Mouse (Mus musculus): ENCODE measurements around the gene Fam118a. TPM values are rescaled to one million over a fixed set of nuclear protein-coding genes. Genes with fewer than 3 reads are reported as not detected.
A peak's percentile ranks its signal among the peaks of the same experiment; 100 is the strongest.

The Fam118a gene
- polyA plus RNA-seq, 1 experiment from 2014 or later = 37.5 TPM

DNA sequence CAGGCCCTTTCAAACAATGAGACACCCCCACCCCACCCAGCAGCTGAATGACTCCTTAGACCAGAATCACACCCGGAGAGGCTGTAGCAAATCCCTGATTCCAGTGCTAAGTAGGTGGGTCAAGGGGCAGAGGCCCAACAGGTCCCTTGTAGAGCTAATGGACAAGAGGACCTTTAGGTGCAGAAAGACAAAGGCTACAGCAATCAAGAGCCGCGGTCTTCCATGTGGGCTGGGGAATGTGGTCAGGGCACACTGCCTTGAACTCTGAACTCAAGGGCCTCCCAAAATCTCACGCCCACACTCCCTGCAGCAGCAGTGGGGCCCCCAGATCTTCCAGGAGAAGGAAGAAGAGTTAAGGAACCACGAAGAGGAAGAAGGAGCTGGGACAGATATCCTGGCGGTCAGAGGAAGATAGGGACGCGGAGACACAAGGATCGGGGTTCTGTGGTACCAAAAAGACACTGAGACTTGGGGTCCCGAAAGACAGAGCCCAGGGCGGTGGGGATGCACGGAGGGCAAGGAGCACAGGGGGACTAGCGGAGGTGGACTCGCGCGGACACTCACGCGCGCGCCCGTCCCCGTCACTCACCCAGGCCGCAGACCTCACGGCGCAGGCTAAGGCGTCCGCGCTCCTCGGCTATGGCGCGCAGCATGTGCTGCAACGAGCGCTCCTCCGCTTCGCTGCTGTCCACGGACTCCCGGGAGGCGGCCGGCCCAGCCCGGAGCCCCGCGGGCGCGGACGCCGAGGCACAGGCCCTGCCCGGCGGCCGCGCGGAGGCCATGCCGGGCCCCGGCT is 41.5 kb upstream of the Fam118a start:
- peak; percentile 57 for ATAC-seq (ENCODE audit: insufficient read depth)
- peak overlapping the region; percentile 77 for H3K4me3 ChIP-seq (ENCODE audit: low read depth, low read length)
- no peaks in the 10 kb centered on the region for H3K27me3 ChIP-seq (ENCODE audit: insufficient read depth, low read length)
- no peaks in the 10 kb centered on the region for H3K9me3 ChIP-seq (ENCODE audit: low read depth, low read length)
- peak; percentile 61 for DNase-seq
- peak overlapping the region; percentile 91 for H3K9ac ChIP-seq
- H3K4me1 ChIP-seq (ENCODE audit: insufficient read depth) = 0 out of 2 replicates have a peak, but pooled peaks cover 4% of the 10 kb centered on the region
- peak overlapping the region; percentile 84 for H3K4me2 ChIP-seq
- TF ChIP-seq CTCF (IDR thresholded peaks at IDR 0.05; ENCODE audit: low read depth) = no peak
- H3K27ac ChIP-seq (ENCODE audit: low read depth) = peak overlapping the region; percentile 30; the same call in 1 of the 2 replicates
- 0% methylated on average over 51 of the region's 53 CpGs for WGBS
- no peaks in the 10 kb centered on the region for H3K36me3 ChIP-seq (ENCODE audit: insufficient read depth)

DNA sequence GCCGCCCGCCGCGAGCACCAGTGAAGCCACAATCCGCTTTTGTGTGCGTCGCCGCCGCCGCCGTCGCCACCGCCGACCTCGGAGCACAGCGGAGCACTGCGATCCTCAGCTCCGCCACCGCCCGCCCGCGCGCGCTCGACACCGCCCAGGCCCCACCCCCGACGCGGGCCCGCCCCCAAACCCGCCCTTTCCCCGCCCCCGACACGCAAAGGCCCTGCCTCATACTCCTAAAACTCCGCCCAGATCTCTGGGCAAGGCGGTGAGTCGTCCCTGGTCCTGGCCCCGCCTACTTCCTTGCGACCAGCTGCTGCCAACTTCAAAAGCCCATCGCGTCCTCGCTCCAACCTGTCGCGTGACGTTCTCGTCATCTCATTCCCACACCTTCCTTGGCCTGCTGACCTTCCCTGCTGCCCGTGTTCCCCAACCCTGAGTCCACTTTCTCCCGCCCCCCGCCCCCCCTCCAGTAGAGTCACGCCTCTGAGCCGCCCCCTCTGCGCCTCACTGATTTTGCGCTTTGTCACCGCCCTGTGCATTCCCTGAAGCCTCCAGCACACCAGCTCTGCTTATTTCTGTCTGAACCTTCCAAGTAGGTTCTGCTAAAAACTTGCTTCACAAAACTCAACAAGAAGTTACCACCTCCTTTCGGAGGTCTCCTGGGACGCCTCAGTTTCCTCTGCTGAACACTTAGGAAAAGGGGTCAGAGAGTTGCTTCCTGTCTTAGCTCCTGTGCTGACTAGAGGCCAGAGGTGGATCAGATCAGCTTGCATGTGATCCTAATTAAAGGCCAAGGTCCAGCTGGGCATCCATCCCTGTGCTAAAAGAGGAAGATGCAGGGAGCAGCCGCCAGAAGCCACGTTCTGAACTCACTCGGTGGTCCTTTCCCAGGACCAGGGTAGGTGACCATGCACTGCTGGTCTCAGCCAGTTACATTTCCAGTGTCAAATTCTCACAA is 40.6 kb upstream of the Fam118a start, which contains the start of gene 5031439G07Rik:
5031439G07Rik (minus strand) TSS at position 678 of the 952 bp plus-strand sequence.
- Histone ChIP-seq H3K4me1 (ENCODE audit: insufficient read depth) (0 out of 2 replicates have a peak, but pooled peaks cover 4% of the 10 kb centered on the region), H3K4me2 (peak within 1 kb of the TSS; percentile 84), H3K4me3 (ENCODE audit: low read depth, low read length) (peak within 1 kb of the TSS; percentile 77), H3K9ac (peak within 1 kb of the TSS; percentile 91), H3K9me3 (ENCODE audit: low read depth, low read length) (no peaks in the 10 kb centered on the region), H3K36me3 (ENCODE audit: insufficient read depth) (no peaks in the 10 kb centered on the region), H3K27ac (ENCODE audit: low read depth) (peak within 1 kb of the TSS; percentile 30; the same call in 1 of the 2 replicates), H3K27me3 (ENCODE audit: insufficient read depth, low read length) (no peaks in the 10 kb centered on the region)
- peak; percentile 87 for ATAC-seq (ENCODE audit: insufficient read depth)
- peak; percentile 97 for DNase-seq
- WGBS = 1% methylated on average over 56 of the region's 59 CpGs
- TF ChIP-seq CTCF (IDR thresholded peaks at IDR 0.05; ENCODE audit: low read depth) = no peak

DNA sequence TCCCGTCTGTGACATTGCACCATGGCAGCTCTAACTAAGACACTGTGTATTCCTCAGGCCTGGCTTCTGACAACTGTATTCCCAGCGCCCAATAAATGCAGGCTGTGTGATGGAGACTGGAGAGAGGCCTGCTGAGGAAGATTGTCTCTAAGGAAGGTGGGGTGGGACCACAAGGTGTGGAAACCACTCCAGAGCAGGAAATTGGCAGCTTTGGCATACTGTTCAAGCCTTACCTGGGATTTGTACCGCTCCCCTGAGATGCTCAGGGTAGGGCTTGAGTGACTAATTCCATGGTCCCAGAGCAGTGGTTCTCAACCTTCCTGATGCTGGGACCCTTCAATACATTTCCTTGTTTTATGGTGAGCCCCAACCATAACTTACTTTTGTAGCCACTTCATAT is 39.6 kb upstream of the Fam118a start:
- Histone ChIP-seq H3K9ac (no peak overlapping the region), H3K36me3 (ENCODE audit: insufficient read depth) (no peaks in the 10 kb centered on the region), H3K4me2 (no peak overlapping the region), H3K9me3 (ENCODE audit: low read depth, low read length) (no peaks in the 10 kb centered on the region), H3K4me3 (ENCODE audit: low read depth, low read length) (no peak overlapping the region), H3K4me1 (ENCODE audit: insufficient read depth) (0 out of 2 replicates have a peak, but pooled peaks cover 4% of the 10 kb centered on the region), H3K27me3 (ENCODE audit: insufficient read depth, low read length) (no peaks in the 10 kb centered on the region), H3K27ac (ENCODE audit: low read depth) (no peak overlapping the region)
- 67% methylated on average over 3 of the region's 3 CpGs for WGBS
- no peak for ATAC-seq (ENCODE audit: insufficient read depth)
- no peak for DNase-seq
- no peak for TF ChIP-seq CTCF (IDR thresholded peaks at IDR 0.05; ENCODE audit: low read depth)

DNA sequence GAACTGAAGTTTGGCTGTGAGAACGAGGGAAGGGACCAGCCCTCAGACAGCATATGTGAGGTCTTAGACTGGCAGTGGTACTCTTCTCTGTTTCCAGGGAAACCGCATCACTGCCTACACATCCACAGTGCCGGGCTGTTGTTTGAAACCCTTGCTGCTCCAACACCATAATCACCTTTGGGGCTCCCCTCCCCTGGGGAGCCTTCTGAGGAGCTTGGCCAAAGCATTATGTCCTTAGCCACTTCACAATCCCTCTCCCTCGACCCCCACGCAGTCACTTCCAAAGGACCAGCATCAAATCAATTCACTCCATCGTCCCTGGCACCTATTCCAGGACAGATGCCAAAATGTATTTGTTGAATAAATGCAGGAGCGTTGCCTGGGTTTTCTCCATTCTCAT is 39.0 kb upstream of the Fam118a start:
- Histone ChIP-seq H3K4me1 (ENCODE audit: insufficient read depth) (0 out of 2 replicates have a peak, but pooled peaks cover 4% of the 10 kb centered on the region), H3K4me2 (no peak overlapping the region), H3K36me3 (ENCODE audit: insufficient read depth) (no peaks in the 10 kb centered on the region), H3K9ac (no peak overlapping the region), H3K9me3 (ENCODE audit: low read depth, low read length) (no peaks in the 10 kb centered on the region), H3K4me3 (ENCODE audit: low read depth, low read length) (no peak overlapping the region), H3K27me3 (ENCODE audit: insufficient read depth, low read length) (no peaks in the 10 kb centered on the region), H3K27ac (ENCODE audit: low read depth) (no peak overlapping the region)
- WGBS = 65% methylated on average over 7 of the region's 7 CpGs
- no peak for DNase-seq
- no peak for TF ChIP-seq CTCF (IDR thresholded peaks at IDR 0.05; ENCODE audit: low read depth)
- no peak for ATAC-seq (ENCODE audit: insufficient read depth)

DNA sequence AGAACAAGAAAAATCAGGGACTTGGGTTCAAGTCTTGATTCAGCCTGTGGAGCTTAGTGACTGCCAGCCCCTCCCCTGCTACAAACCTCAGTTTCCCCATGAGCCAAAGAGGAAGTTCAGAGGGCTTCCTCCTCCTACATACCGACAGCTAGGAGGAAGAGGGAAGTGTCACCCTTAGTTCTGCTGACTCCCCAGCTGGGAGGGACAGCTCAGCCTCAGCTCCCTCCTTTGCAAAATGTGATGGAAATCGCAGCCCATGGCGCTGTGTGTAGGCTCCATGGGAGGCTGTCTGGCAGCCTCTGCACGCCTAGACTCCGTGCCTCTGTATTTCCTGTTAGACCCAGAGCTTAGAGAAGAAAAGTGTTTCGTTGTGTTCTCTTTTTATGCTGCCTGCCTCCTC is 34.2 kb upstream of the Fam118a start:
- DNase-seq = no peak
- H3K4me2 ChIP-seq = no peak overlapping the region
- WGBS = 15% methylated on average over 6 of the region's 6 CpGs
- H3K27me3 ChIP-seq (ENCODE audit: insufficient read depth, low read length) = no peaks in the 10 kb centered on the region
- H3K27ac ChIP-seq (ENCODE audit: low read depth) = no peak overlapping the region
- H3K4me1 ChIP-seq (ENCODE audit: insufficient read depth) = no peaks in the 10 kb centered on the region
- no peaks in the 10 kb centered on the region for H3K9me3 ChIP-seq (ENCODE audit: low read depth, low read length)
- ATAC-seq (ENCODE audit: insufficient read depth) = no peak
- no peak overlapping the region for H3K4me3 ChIP-seq (ENCODE audit: low read depth, low read length)
- H3K9ac ChIP-seq = no peak overlapping the region
- no peaks in the 10 kb centered on the region for H3K36me3 ChIP-seq (ENCODE audit: insufficient read depth)
- no peak for TF ChIP-seq CTCF (IDR thresholded peaks at IDR 0.05; ENCODE audit: low read depth)

DNA sequence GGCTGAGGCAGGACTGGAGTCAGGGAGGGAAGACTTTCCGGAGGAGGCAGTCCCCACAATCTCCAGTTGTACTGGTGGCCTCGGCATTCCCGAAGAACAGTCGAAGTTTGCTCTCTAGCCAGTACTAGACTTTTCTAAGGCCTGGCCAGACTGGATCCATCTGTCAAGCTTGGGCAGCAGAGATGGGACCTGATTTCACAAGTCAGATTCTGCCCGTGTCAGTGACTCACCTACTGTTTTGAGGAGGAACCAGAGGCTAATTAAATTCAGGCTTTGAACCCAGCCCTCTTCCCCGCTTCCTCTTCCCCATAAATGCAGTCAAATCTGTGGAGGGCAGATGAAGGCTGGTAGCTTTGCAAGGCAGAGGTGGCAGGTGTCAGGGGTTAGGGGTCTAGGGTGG is 33.7 kb upstream of the Fam118a start:
- 40% methylated on average over 6 of the region's 6 CpGs for WGBS
- DNase-seq = no peak
- H3K27me3 ChIP-seq (ENCODE audit: insufficient read depth, low read length) = no peaks in the 10 kb centered on the region
- no peak overlapping the region for H3K9ac ChIP-seq
- no peak for TF ChIP-seq CTCF (IDR thresholded peaks at IDR 0.05; ENCODE audit: low read depth)
- no peak overlapping the region for H3K27ac ChIP-seq (ENCODE audit: low read depth)
- no peaks in the 10 kb centered on the region for H3K4me1 ChIP-seq (ENCODE audit: insufficient read depth)
- H3K4me2 ChIP-seq = no peak overlapping the region
- no peaks in the 10 kb centered on the region for H3K9me3 ChIP-seq (ENCODE audit: low read depth, low read length)
- no peaks in the 10 kb centered on the region for H3K36me3 ChIP-seq (ENCODE audit: insufficient read depth)
- H3K4me3 ChIP-seq (ENCODE audit: low read depth, low read length) = no peak overlapping the region
- ATAC-seq (ENCODE audit: insufficient read depth) = no peak
